Mouse (Mus musculus) midbrain, embryonic 16.5 days (tissue): ENCODE measurements around the gene Crtap. TPM values are rescaled to one million over a fixed set of nuclear protein-coding genes. Genes with fewer than 3 reads are reported as not detected.

Source experiments
- polyA plus RNA-seq: library from polyadenylated mRNA; unstranded; fragments of >200 nt; fragmentation: Nextera tagmentation; extraction: Ambion mirVana; gene quantifications from 2 replicates; pipeline ENCODE4 v1.2.1, GENCODE M21; 2015

The Crtap gene
- polyA plus RNA-seq, 1 experiment from 2014 or later, result 18.9 TPM

Other genes with a start within 250 kb of the Crtap start
- not detected in 2 replicates for gene Bcl2a1c, start 60.5 kb downstream of the Crtap start, polyA plus RNA-seq
- gene Glb1, start 10.4 kb upstream of the Crtap start, polyA plus RNA-seq, result 30.5 TPM in 2 replicates
- gene Tmppe, start 10.4 kb upstream of the Crtap start, polyA plus RNA-seq, result 9.6 and 10.8 TPM in 2 replicates
- not detected in 2 replicates for gene Ccr4, start 114.2 kb upstream of the Crtap start, polyA plus RNA-seq
- not detected in 2 replicates for gene C130032M10Rik, start 125.0 kb upstream of the Crtap start, polyA plus RNA-seq
- gene Trim71, start 173.7 kb upstream of the Crtap start, polyA plus RNA-seq, result 0.15 and 0.17 TPM in 2 replicates
- gene Cnot10, start 249.5 kb upstream of the Crtap start, polyA plus RNA-seq, result 54.0 and 59.3 TPM in 2 replicates